Mouse (Mus musculus) spleen, adult 18-20 months (tissue): Measurements from ENCODE around the gene Nkd1.

Experiments used
- DNase-seq, 2 experiments: peaks; one replicate each; pipeline ENCODE4 v3.0.0; 2022; ENCODE audit warnings: mixed read lengths in 2 of 2

Nkd1 gene

GRCm38 (mm10) chr8:88539963-88540362 lies 18.8 kb downstream of the Nkd1 start:
- no peak for DNase-seq

- DNase-seq: no peak
These were observed 21.6 kb downstream of the Nkd1 start for GRCm38 (mm10) chr8:88542596-88543213.

- no peak for DNase-seq
These were observed 23.5 kb downstream of the Nkd1 start for GRCm38 (mm10) chr8:88544677-88545076.

GRCm38 (mm10) chr8:88545441-88545840 lies 24.3 kb downstream of the Nkd1 start:
- no peak for DNase-seq

GRCm38 (mm10) chr8:88546032-88546732 lies 25.0 kb downstream of the Nkd1 start:
- no peak for DNase-seq

GRCm38 (mm10) chr8:88555669-88556068 lies 34.5 kb downstream of the Nkd1 start:
- no peak for DNase-seq

- no peak for DNase-seq
These were observed 38.9 kb downstream of the Nkd1 start for GRCm38 (mm10) chr8:88559985-88560473.

- DNase-seq: no peak
These were observed 40.2 kb downstream of the Nkd1 start for GRCm38 (mm10) chr8:88561402-88561801.

- no peak for DNase-seq
These were observed 43.2 kb downstream of the Nkd1 start for GRCm38 (mm10) chr8:88564256-88564903.

- DNase-seq: peak; percentile 38 to 51
These were observed 45.0 kb downstream of the Nkd1 start for GRCm38 (mm10) chr8:88566119-88566518.

- DNase-seq: peak; percentile 35 to 42
These were observed 46.4 kb downstream of the Nkd1 start for GRCm38 (mm10) chr8:88567314-88568121.

GRCm38 (mm10) chr8:88568211-88568610 lies 47.1 kb downstream of the Nkd1 start:
- no peak for DNase-seq

GRCm38 (mm10) chr8:88569366-88569765 lies 48.2 kb downstream of the Nkd1 start:
- DNase-seq: no peak

- peak; percentile 56 to 64 for DNase-seq
These were observed 49.3 kb downstream of the Nkd1 start for GRCm38 (mm10) chr8:88570293-88570998.

GRCm38 (mm10) chr8:88571434-88572184 lies 50.5 kb downstream of the Nkd1 start:
- no peak for DNase-seq

- DNase-seq: no peak
These were observed 51.2 kb downstream of the Nkd1 start for GRCm38 (mm10) chr8:88572185-88572909.

GRCm38 (mm10) chr8:88572941-88573645 lies 51.9 kb downstream of the Nkd1 start:
- no peak for DNase-seq

- no peak for DNase-seq
These were observed 53.8 kb downstream of the Nkd1 start for GRCm38 (mm10) chr8:88574975-88575374.

- no peak for DNase-seq
These were observed 55.4 kb downstream of the Nkd1 start for GRCm38 (mm10) chr8:88576351-88577142.
